36 mouse cellular contexts compared by ENCODE assay signal in the genomic region with DNA sequence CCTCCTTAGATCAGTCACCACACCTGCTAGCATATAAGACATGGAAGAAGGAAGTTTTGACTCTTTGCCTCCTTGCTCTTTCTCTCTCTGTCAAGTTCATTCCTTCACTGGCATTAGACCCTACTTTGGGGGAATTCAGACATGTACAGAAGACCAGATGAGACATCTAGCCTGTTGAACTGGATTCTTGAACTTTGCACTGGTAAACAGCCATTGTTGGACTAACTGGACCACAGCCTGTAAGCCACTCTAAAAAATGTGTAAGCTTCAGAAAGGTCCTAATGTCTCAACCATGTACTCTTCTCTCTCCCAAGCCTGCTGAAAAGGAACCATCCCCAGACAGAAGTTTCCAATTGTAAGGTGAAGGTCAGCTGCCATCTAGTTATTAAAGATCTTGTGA. TPM values are rescaled to one million over a fixed set of nuclear protein-coding genes. Genes with fewer than 3 reads are reported as not detected.
"Had no signal": no experiment of that assay in that cellular context is flagged by ENCODE, and none has a peak within 500 bp of the region (broad histone marks: within the 10 kb centered on the region; RNA-seq: fewer than 3 reads in every experiment).

No protein-coding gene starts in this region.

- H3K36me3 ChIP-seq: embryonic facial prominence, embryonic 10.5 days; embryonic facial prominence, embryonic 12.5 days; embryonic facial prominence, embryonic 13.5 days; embryonic facial prominence, embryonic 15.5 days; forebrain, embryonic 10.5 days; forebrain, embryonic 12.5 days; forebrain, embryonic 15.5 days had no signal

- H3K4me3 ChIP-seq: embryonic facial prominence, embryonic 10.5 days; embryonic facial prominence, embryonic 12.5 days; embryonic facial prominence, embryonic 13.5 days; embryonic facial prominence, embryonic 15.5 days; erythroblast, embryonic 14.5 days; forebrain, embryonic 10.5 days; forebrain, embryonic 12.5 days; forebrain, embryonic 13.5 days; forebrain, embryonic 15.5 days; gastrocnemius, adult 2 months; heart, adult 2 months had no signal

- H3K4me2 ChIP-seq: embryonic facial prominence, embryonic 12.5 days; embryonic facial prominence, embryonic 13.5 days; embryonic facial prominence, embryonic 15.5 days; forebrain, embryonic 12.5 days; forebrain, embryonic 13.5 days; forebrain, embryonic 15.5 days had no signal

- H3K9me3 ChIP-seq: embryonic facial prominence, embryonic 15.5 days; forebrain, embryonic 15.5 days had no signal

- H3K27me3 ChIP-seq: embryonic facial prominence, embryonic 12.5 days; embryonic facial prominence, embryonic 13.5 days; embryonic facial prominence, embryonic 15.5 days; forebrain, embryonic 12.5 days; forebrain, embryonic 13.5 days; forebrain, embryonic 15.5 days had no signal

- H3K27ac ChIP-seq: embryonic facial prominence, embryonic 10.5 days; embryonic facial prominence, embryonic 12.5 days; embryonic facial prominence, embryonic 13.5 days; embryonic facial prominence, embryonic 15.5 days; forebrain, embryonic 10.5 days; forebrain, embryonic 12.5 days; forebrain, embryonic 13.5 days; forebrain, embryonic 15.5 days; gastrocnemius, adult 2 months; heart, adult 2 months had no signal

- ATAC-seq: forebrain, embryonic 13.5 days; forebrain, embryonic 14.5 days; forebrain, embryonic 15.5 days; forebrain, embryonic 16.5 days; forebrain, postnatal 0 days had no signal

- H3K4me1 ChIP-seq: embryonic facial prominence, embryonic 10.5 days; embryonic facial prominence, embryonic 12.5 days; embryonic facial prominence, embryonic 13.5 days; embryonic facial prominence, embryonic 15.5 days; forebrain, embryonic 10.5 days; forebrain, embryonic 12.5 days; forebrain, embryonic 13.5 days; forebrain, embryonic 15.5 days had no signal

- DNase-seq: cerebellum, adult 2 months; cerebellum, adult 8-10 months; cerebellum, adult 9-10 months; cerebellum, adult 9-11 months; cerebellum, postnatal 10 days; cerebellum, postnatal 14 days; cerebellum, postnatal 25 days; cerebellum, postnatal 36 days; embryo, embryonic 11 days; forebrain, postnatal 0 days; gastrocnemius, adult 2 months; gastrocnemius, postnatal 10 days; gastrocnemius, postnatal 14 days; gastrocnemius, postnatal 25 days; gastrocnemius, postnatal 36 days; heart, adult 18-20 months; heart, adult 2 months had no signal

- H3K9ac ChIP-seq: embryonic facial prominence, embryonic 12.5 days; embryonic facial prominence, embryonic 13.5 days; embryonic facial prominence, embryonic 15.5 days; forebrain, embryonic 12.5 days; forebrain, embryonic 13.5 days; forebrain, embryonic 15.5 days; forebrain, postnatal 0 days had no signal

RNA-seq across cellular contexts. Expression of gene AU018091, which starts 22.9 kb away (rescaled TPM):
- total RNA-seq: common myeloid progenitor, adult 5-6 weeks; forebrain, postnatal 0 days; gastrocnemius, adult 18-20 months; gastrocnemius, adult 2 months; gastrocnemius, adult 8-10 months; gastrocnemius, postnatal 10 days; gastrocnemius, postnatal 14 days; gastrocnemius, postnatal 25 days; gastrocnemius, postnatal 36 days; gastrocnemius, postnatal 4 days; granulocyte monocyte progenitor cell, adult 5-6 weeks; heart, adult 18-20 months; heart, adult 2 months had no signal
- polyA plus RNA-seq: cerebellum, adult 2 months; cortical plate, adult 2 months; erythroblast, embryonic 14.5 days; forebrain, embryonic 13.5 days; forebrain, embryonic 14.5 days; forebrain, embryonic 15.5 days; forebrain, embryonic 16.5 days; forebrain, postnatal 0 days; frontal cortex, adult 2 months; gonadal fat pad, adult 2 months; heart, adult 2 months had no signal
